Mouse (Mus musculus): ENCODE data around the gene Rnf180.

The Rnf180 gene

DNA sequence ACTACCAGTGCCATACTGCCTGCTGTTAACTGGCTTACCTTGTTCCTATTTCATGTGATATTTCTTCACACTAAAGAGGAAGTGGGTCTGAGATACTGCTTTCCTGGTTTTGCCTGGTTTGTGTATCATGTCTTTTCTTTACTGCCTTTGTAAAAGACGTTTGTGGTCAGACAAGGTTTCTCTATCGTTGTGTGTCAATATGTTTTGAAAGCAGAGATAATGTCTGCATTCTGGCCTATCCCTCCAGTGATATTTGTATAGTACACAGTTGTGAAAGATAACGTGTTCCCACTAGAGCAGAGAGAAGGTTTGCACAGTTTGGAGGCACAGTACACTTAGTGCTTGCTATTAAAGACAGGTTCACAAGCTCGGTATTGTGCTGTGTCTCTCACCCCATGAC, 154.7 kb downstream of the Rnf180 start:
- DNase-seq (ENCODE audit: extremely low read depth, insufficient read length, low spot score), result no peak

DNA sequence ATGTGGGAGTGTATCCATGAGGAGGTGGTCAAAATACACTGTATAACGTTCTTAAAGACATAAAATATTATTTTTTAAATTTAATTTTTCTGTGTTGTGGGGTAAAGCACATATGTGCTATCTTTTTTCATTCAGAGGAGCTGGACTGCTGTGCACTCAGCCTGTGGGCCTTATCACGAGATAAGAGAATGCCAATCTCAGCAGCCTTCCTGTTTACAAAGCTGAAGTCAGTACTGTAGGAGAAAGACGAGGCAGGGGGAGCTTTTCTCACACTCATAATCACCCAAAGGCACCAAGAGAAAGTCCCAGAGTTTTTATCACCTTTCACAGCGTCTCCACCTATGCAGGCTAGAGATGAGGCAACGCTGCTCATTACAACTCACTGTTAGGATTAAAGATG, 160.2 kb downstream of the Rnf180 start:
- DNase-seq (ENCODE audit: extremely low read depth, insufficient read length, low spot score), result no peak

DNA sequence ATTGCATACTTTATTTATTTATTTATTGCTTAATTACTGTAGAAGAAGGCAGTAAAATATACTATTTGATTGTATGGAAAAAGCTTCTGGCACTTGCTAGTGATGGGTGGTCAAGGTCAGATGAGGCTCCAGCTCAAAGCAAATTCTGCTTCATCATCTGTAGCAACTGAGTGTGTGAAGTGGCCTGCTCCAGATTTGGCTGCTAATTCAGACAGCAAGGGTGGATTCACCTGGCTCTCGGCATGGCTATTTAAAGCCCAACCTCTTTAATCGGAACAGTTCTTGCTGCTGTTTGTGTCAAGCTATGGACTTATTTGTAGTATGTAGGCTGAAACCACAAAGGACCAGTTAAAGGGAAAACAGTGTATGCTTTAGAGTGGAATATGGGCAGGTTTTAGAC, 161.8 kb downstream of the Rnf180 start:
- no peak for DNase-seq (ENCODE audit: extremely low read depth, insufficient read length, low spot score)

DNA sequence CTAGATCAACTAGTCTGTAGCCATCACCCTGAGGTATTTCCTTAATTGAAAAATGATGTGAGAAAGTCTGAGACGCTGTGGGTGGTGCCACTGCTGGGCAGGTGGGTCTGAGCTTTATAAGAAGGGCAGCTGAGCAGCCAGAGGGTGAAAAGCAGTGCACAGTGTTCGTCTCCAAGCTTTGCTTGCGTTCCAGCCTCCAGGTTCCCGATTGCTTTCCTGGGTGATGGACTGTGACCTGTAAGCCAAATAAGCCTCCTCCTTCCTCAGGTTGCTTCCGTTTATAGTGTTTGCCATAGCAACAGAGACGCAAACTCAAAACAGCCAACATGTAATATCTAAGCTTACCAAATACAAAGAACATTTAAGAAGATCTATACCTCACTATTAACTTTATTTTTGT, 162.2 kb downstream of the Rnf180 start:
- no peak for DNase-seq (ENCODE audit: extremely low read depth, insufficient read length, low spot score)

DNA sequence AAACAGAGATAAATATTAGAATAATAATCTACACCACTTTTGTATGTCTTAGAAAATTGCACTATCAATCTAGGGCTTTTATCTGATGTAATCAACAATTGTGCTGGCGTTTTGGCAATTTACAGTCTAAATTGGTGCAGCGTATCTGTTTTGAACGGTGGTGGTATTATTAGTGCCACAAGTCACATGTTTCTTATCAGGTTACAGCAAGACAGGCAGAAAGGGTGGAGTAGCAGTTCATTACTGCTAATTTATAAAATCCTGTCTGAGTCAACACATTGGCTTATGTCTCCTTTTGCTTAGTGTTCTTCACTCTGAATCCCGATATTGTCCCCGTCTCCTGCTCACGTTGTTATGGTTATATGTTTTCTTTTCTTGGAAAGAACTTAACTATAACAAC, 164.5 kb downstream of the Rnf180 start:
- no peak for DNase-seq (ENCODE audit: extremely low read depth, insufficient read length, low spot score)

DNA sequence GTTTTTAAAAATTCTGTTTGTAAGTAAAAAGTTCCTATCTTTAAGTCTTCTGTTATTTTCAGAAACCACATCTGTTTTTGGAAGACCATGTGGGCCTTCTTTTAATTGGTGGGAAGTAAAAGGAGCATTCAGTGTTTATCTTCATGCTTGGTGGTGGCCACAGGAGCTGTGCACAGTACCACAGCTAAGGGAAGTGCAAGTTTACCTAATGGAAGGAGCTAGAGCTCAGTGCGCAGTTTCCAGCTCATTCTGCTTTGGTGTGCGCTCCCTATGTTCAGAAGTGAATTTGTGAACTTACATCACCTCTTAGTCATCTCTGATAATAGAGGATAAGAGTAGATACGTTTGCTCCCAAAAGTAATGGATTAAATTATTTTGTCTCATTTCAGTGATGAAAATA, 172.5 kb downstream of the Rnf180 start:
- DNase-seq (ENCODE audit: extremely low read depth, insufficient read length, low spot score), result no peak

DNA sequence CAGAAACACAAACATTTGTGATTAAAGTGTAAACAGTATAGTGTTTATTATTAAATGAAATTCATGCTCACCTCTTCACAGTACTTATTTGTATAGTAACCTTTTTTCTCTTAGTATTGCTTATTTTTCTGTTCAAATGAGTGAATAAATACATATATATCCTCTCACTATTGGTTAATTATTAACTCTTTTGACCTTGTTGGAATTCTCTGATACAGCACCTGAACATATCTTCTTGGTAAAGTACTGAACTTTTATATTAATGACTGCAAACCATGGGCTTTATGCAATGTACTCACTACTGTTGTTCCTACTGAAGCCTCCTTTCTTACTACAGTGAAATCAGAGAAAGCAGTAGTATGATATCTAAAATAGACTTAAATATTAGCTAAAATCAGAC, 173.0 kb downstream of the Rnf180 start:
- no peak for DNase-seq (ENCODE audit: extremely low read depth, insufficient read length, low spot score)

DNA sequence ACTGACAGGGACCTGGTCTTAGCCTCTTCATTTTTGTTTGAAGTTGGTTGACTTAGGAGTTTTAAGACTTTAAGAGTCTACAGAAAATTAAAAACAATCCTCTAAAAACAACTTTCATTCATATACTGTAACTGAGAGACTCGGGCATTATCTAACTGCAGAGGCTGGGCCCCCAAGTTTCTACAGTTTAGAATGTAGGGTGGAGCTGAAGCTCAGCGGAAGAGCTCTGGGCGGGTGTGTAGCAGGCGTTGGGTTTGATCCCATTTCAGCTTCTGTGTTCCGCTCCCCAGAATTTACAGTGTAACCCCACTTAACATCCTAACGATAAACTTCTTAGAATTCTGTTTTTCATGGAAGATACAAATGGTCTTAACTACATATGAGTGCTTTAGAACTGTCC, 183.0 kb downstream of the Rnf180 start:
- no peak for DNase-seq (ENCODE audit: extremely low read depth, insufficient read length, low spot score)

DNA sequence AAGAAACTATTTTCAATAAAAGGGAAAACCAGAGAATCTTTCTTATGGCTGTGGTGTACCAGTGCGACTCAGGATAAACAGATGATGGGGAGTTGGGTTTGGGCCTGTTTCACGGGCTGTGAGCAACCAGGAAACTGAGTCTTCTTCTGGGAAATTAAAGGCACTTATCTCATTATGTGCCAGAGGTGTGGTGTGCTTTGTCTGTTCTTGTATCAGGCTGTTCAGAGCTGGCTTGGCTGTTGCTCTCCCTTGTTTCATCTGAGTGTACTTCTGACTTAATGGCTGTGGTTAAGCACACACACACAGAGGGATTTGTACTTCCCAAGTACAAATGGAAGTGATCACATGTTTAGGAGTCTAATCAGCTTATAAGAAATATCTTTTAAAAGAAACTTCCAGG, 190.2 kb downstream of the Rnf180 start:
- DNase-seq (ENCODE audit: extremely low read depth, insufficient read length, low spot score), result no peak

DNA sequence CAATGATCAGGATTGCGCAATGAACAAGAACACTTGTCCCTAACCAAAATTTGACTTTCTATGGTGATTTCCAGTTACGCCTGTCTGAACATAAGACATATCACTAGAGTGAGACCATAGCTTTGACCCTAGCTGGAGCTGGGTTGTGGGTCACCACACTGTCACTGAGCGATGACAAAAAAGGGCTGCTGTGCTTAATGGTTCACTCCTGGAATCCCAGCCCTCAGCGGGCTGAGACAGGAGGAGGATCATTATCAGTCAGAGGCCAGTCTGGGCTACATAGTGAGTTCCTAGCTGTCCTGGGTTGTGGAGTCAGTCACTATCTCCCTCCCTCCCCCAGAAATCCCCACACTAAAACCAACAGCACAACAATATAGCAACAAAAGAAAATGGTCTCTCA, 193.9 kb downstream of the Rnf180 start:
- DNase-seq (ENCODE audit: extremely low read depth, insufficient read length, low spot score), result no peak

DNA sequence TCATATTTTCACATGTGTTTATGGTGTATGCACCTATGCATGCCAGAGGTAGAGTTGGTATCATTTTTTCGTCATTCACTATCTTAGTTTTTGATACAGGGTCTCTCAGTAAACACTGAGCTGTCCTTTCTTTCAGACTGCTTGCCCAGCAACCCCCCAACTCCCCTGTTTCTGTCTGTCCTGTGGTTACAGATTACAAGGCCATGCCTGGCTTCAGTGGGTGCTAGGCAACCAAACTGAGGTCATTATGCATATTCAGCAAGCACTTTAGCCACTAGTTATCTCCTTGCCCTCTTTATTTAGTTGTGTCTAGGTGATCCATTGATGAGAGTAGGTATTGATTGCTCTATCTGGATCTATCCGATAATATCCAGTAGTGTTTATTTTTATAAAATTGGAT, 198.3 kb downstream of the Rnf180 start:
- DNase-seq (ENCODE audit: extremely low read depth, insufficient read length, low spot score), result no peak

DNA sequence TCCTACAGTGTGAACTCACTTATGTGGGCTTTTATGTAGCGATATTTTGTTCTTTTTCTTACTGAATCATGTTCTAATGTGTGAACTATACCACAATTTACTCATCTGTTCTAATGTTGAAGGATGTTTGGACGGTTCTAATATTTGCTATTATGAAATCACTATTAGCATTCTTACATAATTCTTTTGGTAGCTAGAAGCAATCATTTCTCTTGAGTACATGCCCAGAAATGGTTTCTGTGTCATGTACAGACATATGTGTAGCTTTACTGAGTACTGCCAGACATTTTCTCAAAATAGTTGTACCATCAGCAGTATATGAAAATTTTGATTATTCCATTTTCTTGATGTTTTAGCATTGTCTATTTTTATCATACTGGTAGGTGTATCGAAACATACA, 205.3 kb downstream of the Rnf180 start:
- no peak for DNase-seq (ENCODE audit: extremely low read depth, insufficient read length, low spot score)

DNA sequence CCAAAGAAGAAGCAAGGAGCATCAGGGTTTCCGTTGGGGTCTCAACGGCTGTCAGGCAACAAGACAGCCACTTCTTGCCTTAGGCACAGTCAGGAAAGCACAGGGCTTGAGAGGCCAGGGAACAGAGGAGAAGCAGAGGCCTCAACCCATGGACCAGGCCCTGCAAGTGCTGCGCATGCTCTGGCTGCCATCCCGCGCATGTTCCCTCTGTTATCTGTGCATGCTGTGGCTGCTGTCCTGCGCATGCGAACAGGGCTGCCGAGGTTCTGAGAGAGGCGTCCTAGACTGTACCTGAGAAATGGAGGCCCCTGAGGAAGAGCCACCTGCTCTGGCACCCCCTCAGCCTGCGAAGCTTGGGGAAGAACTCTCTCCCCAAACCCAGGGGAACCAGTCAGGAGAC, 212.8 kb downstream of the Rnf180 start, which contains the start of gene 4933425L06Rik:
TSS of gene 4933425L06Rik (plus strand) at position 261 of the 400 bp plus-strand sequence.
- DNase-seq (ENCODE audit: extremely low read depth, insufficient read length, low spot score), result no peak
